Mouse (Mus musculus) cortical plate, adult 2 months (tissue): ENCODE measurements around the gene Ube2e3. TPM values are rescaled to one million over a fixed set of nuclear protein-coding genes. Genes with fewer than 3 reads are reported as not detected.

Experiments
- H3K27ac ChIP-seq: fragments of 200-500 bp; 2 replicates; pipeline ENCODE4 v1.5.1; 2012; ENCODE audit warnings: low read length, control low read depth, inconsistent platforms; ENCODE audit not compliant: insufficient read depth
- H3K4me1 ChIP-seq: fragments of 200-500 bp; 2 replicates; pipeline ENCODE4 v1.6.1; 2011; ENCODE audit warnings: low read length; ENCODE audit not compliant: control insufficient read depth, insufficient read depth
- H3K4me3 ChIP-seq: fragments of 200-500 bp; 2 replicates; pipeline ENCODE4 v1.5.1; 2011; ENCODE audit warnings: mild to moderate bottlenecking, low read length, control low read depth; ENCODE audit not compliant: insufficient read depth
- CTCF ChIP-seq: fragments of 200-500 bp; IDR thresholded peaks from 2 replicates; pipeline ENCODE4 v1.5.1; 2011; ENCODE audit warnings: mild to moderate bottlenecking, control low read depth, low read length; ENCODE audit not compliant: insufficient read depth; ENCODE audit errors: extremely low read depth
- POLR2A ChIP-seq: fragments of 200-500 bp; IDR thresholded peaks from 2 replicates; pipeline ENCODE4 v1.6.1; 2011; ENCODE audit warnings: mild to moderate bottlenecking, low read length, control low read depth; ENCODE audit not compliant: insufficient read depth; ENCODE audit errors: extremely low read depth
- polyA plus RNA-seq: library from polyadenylated mRNA; depleted of rRNA; stranded (reverse); fragments of >200 nt; gene quantifications from 2 replicates; pipeline ENCODE4 v1.2.3, GENCODE M21; 2012; rRNA removed

Gene Ube2e3
- 59.6 and 63.8 TPM in 2 replicates for polyA plus RNA-seq

- peaks cover 5% of the 10 kb centered on the region for H3K4me1 ChIP-seq
- TF ChIP-seq CTCF (no peak), POLR2A (no peak)
- H3K4me3 ChIP-seq: peak within 1 kb of the TSS; percentile 90
- peak within 1 kb of the TSS; percentile 82 for H3K27ac ChIP-seq
Measured at GRCm38 (mm10) chr2:78867726-78868510, at the start of gene Ube2e3. TSS of gene Ube2e3 (plus strand) at chr2:78868124.

GRCm38 (mm10) chr2:78829887-78830286 lies 38.0 kb upstream of the Ube2e3 start:
- TF ChIP-seq POLR2A: no peak
- TF ChIP-seq CTCF: no peak
- Histone ChIP-seq H3K4me1 (no peaks in the 10 kb centered on the region), H3K27ac (no peak overlapping the region), H3K4me3 (no peak overlapping the region)

DNA sequence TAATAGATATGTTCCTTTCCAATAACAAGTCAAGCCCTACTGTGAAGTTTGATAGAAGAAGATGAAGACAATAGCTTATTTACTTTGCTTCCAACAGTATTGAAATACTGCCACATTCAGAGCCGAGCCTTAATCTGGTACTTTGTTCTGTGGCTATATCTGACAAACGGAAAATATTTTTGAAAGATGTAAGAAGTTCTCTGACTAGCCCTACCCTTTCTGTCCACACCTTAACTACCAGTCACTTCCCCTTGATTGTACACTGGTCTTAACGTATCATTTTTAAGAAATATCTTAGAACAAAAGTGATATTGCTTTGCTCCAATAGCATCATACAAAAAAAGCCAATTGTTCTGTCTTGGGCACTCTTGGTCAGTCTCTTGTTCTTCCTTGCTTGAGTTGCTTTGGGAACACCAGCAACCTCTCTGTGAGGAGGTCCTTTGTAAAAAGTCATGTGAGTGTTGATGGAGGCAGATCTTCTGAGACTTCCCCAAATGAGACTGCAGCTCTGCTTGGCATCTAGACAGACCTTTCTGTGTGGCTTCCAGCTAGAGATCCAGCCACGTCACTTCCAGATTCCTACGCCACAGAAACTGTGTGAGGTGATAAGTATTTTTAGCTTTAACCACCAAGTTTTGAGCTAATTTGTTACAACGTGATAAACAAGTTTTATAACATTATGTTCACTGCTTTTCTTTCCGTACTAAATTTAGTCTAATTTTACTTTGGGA lies 26.3 kb upstream of the Ube2e3 start:
- TF ChIP-seq POLR2A (no peak), CTCF (no peak)
- H3K4me1 ChIP-seq: no peaks in the 10 kb centered on the region
- H3K27ac ChIP-seq: no peak overlapping the region
- no peak overlapping the region for H3K4me3 ChIP-seq

DNA sequence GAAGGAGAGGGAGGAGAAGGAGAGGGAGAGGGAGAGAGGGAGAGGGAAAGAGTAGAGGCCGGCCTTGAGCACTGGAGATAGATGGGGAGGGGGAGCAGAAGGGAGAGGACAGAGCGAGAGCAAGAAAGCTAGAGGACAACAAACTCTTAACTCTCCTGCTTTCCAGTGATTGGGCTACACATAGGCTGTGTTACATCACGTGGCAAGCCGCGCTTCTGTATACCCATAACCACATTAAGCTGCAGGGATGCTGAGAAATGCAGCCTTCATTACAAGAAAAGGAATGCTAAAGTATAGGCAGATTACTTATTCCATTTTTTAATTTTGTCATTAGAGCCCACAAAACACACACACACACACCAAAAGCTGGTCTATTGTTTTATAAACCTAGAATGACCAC lies 23.6 kb upstream of the Ube2e3 start:
- Histone ChIP-seq H3K4me3 (no peak overlapping the region), H3K4me1 (no peaks in the 10 kb centered on the region), H3K27ac (no peak overlapping the region)
- no peak for TF ChIP-seq CTCF
- no peak for TF ChIP-seq POLR2A

DNA sequence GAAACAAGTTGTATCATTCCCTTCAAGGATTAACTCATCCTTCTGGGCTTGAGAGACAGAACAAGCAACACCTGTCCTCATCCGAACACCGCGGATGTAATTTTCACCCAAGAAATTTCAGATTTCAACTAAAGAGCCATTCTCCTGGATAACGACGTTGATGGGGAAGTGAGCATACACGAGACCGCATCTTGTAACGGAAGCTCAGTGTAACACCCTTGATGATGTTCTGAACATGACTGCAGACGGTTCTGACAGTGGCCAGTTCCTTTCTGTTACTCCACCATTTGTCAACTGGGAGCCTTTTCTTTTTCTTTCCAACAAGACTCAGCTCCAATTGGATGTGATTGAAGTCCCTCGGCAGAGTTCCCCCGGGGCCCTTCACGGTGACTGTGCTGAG lies 22.6 kb upstream of the Ube2e3 start:
- no peak overlapping the region for H3K27ac ChIP-seq
- H3K4me3 ChIP-seq: no peak overlapping the region
- H3K4me1 ChIP-seq: no peaks in the 10 kb centered on the region
- TF ChIP-seq CTCF (no peak), POLR2A (no peak)

GRCm38 (mm10) chr2:78845717-78846116 lies 22.2 kb upstream of the Ube2e3 start:
- no peak overlapping the region for H3K4me3 ChIP-seq
- no peak overlapping the region for H3K27ac ChIP-seq
- no peak for TF ChIP-seq CTCF
- TF ChIP-seq POLR2A: no peak
- H3K4me1 ChIP-seq: no peaks in the 10 kb centered on the region

DNA sequence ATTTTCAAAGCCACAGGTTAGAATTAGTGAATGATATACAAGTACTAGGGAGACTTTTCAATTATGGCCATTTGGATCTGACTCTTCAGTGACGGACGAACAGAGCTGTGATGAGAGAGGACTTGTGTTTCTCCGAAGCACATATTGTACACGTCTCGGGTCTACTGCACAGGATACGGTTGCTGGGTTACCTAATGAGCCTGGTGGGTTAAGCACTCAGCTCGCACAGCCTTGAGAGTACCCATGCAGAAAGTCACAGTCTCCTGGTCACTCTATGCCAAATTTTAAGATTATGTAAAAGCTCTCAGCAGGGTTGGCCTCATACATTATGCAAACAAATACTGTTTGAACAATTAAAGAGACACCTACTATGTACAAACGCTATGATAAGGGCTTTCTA lies 13.6 kb upstream of the Ube2e3 start:
- no peak overlapping the region for H3K4me3 ChIP-seq
- no peaks in the 10 kb centered on the region for H3K4me1 ChIP-seq
- TF ChIP-seq POLR2A (no peak), CTCF (no peak)
- H3K27ac ChIP-seq: no peak overlapping the region

- TF ChIP-seq CTCF (no peak), POLR2A (no peak)
- H3K4me1 ChIP-seq: no peaks in the 10 kb centered on the region
- H3K4me3 ChIP-seq: no peak overlapping the region
- H3K27ac ChIP-seq: no peak overlapping the region
Measured at GRCm38 (mm10) chr2:78858628-78859027, 9.3 kb upstream of the Ube2e3 start.

DNA sequence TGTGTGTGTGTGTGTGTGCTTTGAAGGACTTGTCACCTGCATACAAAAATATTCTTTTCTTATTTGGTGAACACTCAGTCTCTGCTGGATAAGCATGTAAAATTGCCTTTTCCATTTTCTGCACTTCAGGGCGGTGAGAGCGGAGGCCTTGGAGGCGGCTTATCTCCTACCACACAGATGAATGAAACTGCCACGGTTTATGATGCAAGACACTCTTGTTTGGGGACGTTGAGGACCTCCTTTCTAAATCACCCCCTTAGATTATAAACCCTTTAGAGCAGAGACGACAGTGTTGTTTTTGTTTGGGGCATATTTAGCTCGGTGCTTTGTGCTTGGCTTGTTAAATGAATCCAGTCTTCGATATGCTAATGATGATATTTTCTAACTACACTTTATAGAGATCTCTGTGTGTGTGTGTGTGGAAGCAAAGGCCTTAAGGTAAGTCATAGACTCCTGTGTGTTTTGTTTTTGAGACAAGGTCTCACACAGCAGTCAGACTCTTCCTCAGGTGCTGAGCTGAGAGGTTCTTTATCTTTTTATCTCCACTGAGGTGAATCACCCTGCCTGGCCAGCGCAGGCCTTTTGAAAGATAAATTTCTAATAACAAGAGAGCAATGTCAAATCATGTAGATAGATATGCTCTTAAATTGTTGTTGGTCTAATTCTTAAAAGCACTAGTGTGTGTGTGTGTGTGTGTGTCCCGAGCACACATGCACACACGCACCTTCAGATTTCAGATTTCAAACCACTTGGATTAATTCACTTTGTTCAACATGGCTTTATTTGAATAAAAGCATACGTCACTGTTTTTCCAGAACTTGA lies 8.4 kb upstream of the Ube2e3 start:
- TF ChIP-seq CTCF (no peak), POLR2A (no peak)
- Histone ChIP-seq H3K4me3 (no peak overlapping the region), H3K27ac (no peak overlapping the region), H3K4me1 (no peaks in the 10 kb centered on the region)
